Mouse (Mus musculus) 3T3-L1 (cell line): Measurements from ENCODE around the gene Pcgf3.
"Not testable (repeated sequence)": the region's sequence is repeated elsewhere in the genome, so short reads cannot be mapped to it uniquely, and the experiment has no call there.

Source experiments
- DNase-seq: peaks from one replicate; pipeline ENCODE4 v3.0.0-alpha.2; 2015; ENCODE audit warnings: low read depth, low spot score

Gene Pcgf3

DNA sequence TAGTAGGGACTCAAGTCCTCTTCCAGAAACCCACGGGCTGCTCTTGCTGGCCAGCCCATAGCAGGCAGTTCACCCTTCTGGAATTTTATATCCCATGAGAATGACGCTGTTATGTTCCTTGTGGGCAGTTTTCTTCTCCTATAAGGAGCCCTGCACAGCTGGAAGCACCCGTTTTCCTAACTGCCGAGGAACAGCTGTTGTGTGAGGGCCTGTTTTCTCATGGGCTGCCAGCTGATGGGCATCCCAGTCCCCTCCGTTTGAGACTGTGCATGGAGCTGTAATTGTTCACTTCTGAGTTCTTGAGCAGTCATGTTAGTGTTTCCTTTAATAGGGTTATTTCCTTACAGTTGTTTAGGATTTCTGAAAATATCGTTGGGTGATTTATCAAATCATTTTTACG is 8.6 kb downstream of the Pcgf3 start:
- no peak for DNase-seq

DNA sequence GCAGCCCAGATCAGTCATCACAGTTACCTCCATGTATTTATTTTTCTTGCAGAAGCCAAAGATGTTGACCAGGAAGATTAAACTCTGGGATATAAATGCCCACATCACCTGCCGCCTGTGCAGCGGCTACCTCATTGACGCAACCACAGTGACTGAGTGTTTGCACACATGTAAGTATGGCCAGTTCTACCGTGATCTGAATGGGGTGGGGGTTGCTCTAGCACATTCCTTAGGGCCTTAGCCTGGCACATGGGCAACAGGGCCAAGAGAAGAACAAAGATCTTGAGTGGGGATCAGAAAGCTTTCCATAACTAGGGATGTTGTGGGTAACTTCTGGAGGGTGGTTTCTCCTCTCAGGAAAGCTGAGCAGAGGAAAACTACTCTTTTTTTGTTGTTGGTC is 12.7 kb downstream of the Pcgf3 start:
- no peak for DNase-seq

DNA sequence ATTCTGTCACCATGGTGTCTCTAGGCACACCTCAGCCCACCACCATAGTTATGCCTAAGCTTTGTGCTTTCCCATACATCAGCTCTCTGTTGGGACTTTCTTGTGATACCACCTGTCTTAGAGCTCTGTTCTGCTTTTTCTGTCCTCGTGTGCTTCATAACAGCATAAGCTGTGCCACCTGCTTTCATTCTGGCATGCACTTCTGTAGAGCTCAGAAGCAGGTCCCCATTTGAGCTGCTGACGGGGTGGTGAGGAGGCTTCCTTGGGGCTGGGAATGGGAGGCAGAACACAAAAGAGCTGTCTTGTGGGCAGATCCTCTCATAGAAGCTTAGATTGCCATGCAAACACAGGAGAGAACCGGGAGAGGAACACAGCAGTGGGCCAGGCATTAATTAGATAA is 14.9 kb downstream of the Pcgf3 start:
- DNase-seq: no peak

DNA sequence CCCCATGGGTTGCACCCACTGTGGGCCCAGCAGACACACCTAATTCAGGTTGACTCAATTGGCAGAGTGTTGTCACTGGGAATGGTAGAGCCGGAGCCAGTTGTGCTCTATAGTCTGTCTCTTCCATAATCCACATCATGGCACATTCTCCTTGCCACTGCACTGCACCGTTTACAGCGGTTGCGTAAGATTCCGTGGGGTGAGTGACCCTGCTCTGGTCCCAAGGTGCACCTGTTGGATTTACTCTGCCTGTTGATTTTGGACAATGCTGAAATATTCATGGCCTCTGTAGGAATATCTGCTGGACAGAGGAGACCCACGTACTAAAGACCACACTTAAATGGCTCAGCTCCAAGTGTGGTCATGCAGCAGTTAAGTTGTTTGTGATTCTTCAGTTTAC is 22.0 kb downstream of the Pcgf3 start:
- no peak for DNase-seq

DNA sequence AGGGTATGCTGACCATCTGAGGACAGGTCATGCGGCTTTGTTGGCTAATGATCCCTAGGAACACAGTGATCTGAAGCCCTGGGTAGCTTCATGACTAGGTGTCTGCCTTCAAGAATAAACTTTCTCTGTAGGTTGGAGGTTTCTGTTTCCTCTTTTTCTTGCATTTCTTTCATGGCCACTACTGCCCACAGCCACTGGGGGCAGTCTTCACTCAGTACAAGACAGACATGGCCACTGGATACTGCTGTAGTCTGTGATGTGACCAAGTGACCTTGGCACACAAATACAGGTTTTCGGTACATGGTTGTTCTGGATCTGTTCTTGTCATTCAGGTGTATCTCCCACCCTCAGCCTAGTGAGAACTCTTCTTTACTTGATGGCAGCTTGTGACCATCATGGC is 24.2 kb downstream of the Pcgf3 start:
- DNase-seq: peak; percentile 63

DNA sequence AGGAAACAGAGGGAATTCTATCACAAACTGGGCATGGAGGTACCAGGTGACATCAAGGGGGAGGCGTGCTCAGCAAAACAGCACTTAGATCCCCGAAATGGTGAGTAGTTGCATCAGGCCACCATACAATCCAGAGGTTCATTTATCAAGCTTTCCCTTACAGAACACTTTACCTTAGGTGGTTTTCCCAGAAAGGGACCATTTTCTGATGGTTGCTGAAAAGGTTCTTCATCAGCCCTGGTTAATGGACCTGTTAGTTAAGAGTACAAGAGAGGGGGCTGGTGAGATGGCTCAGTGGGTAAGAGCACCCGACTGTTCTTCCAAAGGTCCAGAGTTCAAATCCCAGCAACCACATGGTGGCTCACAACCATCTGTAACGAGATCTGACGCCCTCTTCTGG is 25.1 kb downstream of the Pcgf3 start:
- DNase-seq: not testable (repeated sequence)

GRCm38 (mm10) chr5:108501573-108501972 is 40.5 kb downstream of the Pcgf3 start:
- DNase-seq: no peak

- no peak for DNase-seq
Observed at GRCm38 (mm10) chr5:108502286-108502685, 41.3 kb downstream of the Pcgf3 start.

DNA sequence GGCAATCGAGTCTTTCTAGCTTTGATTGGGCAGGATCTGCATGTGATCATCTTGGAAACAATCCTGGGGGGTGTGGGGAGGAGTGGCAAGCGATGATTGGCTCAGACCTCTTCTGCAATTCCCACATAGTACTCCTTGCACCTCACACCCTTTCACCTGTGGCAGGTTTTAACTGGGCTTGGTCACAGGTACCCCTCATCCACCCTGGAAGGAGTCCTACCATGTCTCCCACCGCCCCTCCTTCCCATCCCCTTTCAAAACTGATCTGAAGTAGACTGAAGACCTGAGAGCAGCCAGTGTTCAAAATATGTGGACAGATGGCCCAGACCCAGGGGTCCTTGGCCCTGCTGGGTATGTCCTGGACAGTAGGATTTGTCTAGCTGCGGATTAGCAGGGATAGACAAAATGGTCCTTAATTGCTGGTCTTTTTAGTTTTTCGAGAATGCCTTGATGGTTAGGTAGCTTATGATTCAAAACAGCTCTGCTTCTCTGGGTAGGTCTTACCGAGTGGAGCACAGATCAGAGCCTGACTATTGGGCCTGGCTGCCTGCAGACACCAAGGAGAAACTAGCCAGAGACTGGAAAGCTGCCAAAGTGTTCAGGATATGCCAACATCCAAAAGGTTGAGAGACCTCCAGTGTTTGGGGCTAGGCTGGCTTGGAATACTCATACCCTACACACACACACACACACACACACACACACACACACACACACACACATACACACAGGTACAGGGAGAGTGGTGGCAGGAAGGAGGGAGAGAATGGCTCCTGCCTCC is 54.7 kb downstream of the Pcgf3 start:
- DNase-seq: no peak

- DNase-seq: no peak
Observed at GRCm38 (mm10) chr5:108516655-108517054, 55.6 kb downstream of the Pcgf3 start.

DNA sequence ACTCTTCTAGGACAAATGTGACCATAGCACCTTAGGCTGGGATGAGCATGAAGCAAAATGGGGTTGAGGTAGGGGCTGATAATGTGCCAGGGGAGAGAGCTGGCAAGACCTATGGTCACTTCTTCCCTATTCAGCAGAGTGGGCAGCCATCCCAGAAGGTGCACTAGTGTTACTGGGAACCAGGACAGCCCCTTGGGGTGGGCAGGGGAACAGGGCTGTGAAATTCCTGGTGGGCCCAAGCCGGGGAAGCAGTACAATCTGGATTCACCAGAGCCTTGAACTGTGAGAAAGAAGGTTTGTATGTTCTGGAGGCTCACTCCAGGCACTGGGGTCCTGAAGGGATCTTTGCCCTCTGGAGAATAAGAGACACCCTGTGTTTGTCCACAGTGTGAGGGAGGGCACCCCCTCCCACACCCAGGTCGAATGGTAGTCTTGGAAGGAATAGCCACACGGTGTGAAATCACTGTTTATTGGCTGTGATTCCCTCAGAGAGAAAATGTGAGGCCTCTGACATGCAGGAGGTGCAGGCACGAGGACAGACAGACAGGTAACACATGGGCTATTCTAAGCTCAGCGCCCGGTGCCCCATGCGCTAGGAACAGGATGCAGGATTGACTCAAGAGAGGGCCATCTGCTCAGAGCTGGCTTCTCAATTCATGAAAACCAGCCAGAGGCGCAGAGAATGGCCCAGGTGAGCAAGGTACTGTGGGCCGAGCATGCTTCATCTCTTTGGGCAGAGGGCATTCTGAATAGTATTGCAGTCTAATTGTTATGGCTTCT is 57.3 kb downstream of the Pcgf3 start:
- DNase-seq: no peak

GRCm38 (mm10) chr5:108518951-108519350 is 57.9 kb downstream of the Pcgf3 start:
- no peak for DNase-seq

GRCm38 (mm10) chr5:108520153-108520552 is 59.1 kb downstream of the Pcgf3 start:
- DNase-seq: no peak

DNA sequence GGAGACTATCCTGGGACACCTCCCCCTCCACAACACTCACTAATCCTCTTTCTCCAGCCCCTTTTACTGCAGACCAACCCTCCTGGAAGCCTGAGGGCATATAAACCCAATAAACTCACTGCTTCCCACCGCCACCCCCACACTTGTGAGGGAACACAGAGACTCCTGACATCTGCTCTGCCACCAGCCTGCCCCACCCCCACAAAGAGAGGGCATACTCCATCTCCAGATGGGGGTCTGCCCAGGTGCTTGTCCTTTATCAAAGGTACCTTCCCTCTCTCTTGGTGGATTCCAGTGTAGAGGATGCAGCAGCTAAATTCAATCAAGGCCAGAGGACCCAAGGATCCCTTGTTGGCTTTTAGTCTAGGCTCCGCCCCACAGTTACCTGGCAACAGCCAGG is 60.0 kb downstream of the Pcgf3 start:
- DNase-seq: no peak

GRCm38 (mm10) chr5:108521896-108522295 is 60.9 kb downstream of the Pcgf3 start:
- no peak for DNase-seq

DNA sequence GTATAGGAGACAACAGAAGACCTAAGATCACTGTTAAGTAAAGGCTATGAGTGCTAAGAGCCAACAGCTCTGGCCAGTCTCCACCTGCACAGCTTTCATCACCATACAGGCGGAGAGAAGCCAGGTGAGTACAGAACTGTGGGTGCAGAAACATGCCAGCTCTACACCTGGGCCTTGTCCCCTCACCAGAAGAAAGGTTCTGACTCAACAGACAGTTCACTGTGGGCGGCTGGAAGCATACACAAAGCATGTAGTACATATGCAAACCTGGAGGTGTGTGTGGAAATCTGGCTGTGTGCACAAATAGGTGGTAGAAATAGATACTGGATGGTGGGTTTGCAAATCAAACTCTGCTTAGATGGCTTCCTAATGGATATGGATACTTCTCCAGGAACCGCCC is 61.6 kb downstream of the Pcgf3 start:
- DNase-seq: no peak

GRCm38 (mm10) chr5:108534188-108534587 is 73.2 kb downstream of the Pcgf3 start:
- no peak for DNase-seq

DNA sequence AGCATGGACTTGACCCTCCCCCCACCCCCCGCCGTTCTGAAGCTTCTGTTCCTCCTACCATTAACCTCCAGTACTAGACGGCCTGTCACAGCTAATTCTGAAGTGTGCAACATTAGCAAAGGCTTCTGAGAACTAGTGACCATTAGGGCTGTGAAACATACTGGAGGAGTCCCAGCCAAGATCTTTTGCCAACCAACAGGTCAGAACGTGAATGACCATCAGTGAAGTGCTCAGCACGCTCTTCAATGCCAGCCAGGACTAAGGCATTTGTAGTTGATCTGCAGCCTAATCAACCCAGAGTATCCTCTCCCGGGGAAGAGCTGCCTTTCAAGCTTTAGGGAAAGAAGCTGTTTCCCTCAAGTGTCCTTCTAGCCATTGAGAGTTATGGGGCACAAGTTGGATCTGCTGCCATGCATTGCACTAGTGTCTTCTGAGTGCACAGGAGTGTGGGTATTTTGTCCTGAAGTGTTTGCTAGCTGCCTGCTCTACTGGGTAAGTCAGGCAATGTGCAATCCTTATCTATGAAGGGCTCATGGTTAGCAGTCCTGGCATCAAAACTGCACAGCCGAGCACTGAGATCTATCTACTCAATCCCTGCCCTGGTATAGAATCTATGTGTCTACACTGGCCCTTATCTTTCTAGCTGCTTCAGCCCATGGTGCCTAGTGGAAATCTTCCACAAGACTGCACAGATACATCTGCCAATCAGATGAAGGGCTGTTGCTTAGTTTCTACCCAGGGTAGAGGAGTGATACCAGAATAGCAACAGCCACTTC is 82.7 kb downstream of the Pcgf3 start:
- no peak for DNase-seq

DNA sequence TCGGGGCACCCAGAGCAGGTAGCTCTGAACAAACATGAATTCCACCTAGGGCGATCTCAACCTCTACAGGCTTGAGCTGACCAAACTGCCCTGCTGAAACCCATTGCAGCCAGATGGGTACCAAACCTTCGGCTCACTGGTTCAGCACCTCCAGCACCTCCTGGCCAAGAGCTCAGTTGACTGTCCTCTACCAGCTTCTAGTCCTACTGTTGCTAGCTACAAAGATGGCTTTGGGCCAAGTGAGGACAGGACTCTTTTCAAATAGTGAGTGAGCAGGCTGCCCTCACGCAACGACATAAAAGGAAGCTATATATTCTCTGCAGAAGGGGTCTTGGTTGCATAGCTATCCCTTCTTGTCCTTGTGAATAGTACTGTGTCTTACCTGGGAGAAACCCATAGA is 86.6 kb downstream of the Pcgf3 start:
- no peak for DNase-seq

DNA sequence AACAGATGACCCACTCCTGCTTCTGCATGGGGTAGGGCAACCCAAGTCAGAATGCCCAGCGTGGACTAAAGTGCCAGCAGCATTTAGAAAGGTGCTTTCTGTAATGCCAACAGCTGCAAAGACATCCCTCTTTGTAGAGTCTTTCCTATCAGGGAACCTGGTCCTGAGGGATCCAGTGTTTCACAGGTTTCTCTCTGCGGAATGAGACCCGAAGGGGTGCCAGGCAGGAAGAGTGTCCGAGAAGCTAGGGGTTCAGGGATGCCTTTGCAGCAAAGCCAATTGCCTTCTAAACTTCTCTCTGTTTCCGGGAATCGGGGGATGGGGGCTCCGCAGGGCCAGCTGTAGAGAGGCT is 88.1 kb downstream of the Pcgf3 start:
- DNase-seq: no peak

DNA sequence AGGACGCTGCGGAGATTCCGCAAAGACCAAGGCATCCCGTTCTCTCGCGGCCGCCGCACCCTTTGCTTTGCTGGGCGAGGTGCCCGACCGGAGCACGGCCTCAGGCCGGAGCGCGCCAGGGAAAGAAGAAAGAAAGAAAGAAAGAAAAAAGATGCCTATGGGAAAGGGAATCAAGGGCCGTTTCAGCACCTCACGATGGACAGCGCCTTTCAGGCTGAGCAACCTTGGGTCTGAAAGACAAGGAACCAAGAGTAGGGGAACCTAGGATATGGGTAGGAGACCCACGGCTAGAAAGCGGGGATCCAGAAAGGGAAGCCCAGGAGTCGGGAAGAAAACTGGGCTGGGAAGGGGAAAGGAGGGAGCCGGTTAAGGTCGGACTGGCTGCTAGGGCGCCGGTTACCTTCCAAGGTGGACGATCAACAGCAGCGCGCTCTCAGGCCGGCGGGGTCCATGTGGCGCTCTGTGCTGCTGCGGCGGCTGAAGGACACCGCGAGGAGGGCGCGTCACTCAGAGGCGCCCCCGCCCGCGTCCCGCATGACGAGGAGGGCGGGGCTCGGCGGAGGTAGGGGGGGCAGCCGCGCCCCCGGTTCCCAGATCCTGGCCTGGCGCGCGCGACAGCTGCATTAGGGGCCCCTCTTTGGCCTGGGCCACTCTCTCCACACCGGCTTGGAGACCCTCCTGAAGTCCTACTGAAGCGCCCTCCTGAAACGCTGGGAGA is 88.6 kb downstream of the Pcgf3 start, which contains the start of gene Cplx1:
Gene Cplx1 (minus strand): TSS at position 536 of the 718 bp plus-strand sequence.
- DNase-seq: peak; percentile 60

- no peak for DNase-seq
Observed at GRCm38 (mm10) chr5:108550207-108550594, 89.2 kb downstream of the Pcgf3 start.
